Mouse (Mus musculus) embryonic fibroblast, embryonic 13.5 days (primary cell): ENCODE results near the gene Tcf7. TPM values are rescaled to one million over a fixed set of nuclear protein-coding genes. Genes with fewer than 3 reads are reported as not detected.

Experiments used
- H3K27ac ChIP-seq: 2 replicates; pipeline ENCODE4 v1.5.1; 2012; ENCODE audit warnings: low read length, control low read depth, inconsistent platforms; ENCODE audit not compliant: insufficient read depth
- H3K4me1 ChIP-seq: 2 replicates; pipeline ENCODE4 v1.6.1; 2011; ENCODE audit warnings: low read length; ENCODE audit not compliant: control insufficient read depth, insufficient read depth
- H3K4me3 ChIP-seq: 2 replicates; pipeline ENCODE4 v1.5.1; 2011; ENCODE audit warnings: mild to moderate bottlenecking, control low read depth, low read length; ENCODE audit not compliant: insufficient read depth
- CTCF ChIP-seq: IDR thresholded peaks from 2 replicates; pipeline ENCODE4 v1.5.1; 2011; ENCODE audit warnings: mild to moderate bottlenecking, control low read depth, low read length, moderate library complexity, borderline replicate concordance; ENCODE audit not compliant: insufficient read depth
- POLR2A ChIP-seq: IDR thresholded peaks from 2 replicates; pipeline ENCODE4 v1.6.1; 2011; ENCODE audit warnings: low read depth, mild to moderate bottlenecking, control low read depth, low read length, moderate library complexity
- polyA plus RNA-seq: library from polyadenylated mRNA; stranded (reverse); fragments of >200 nt; gene quantifications from 2 replicates; pipeline ENCODE4 v1.2.4, GENCODE M21; 2011; ENCODE audit warnings: low read depth; ENCODE audit not compliant: missing spikeins, insufficient read length

Gene Tcf7
- polyA plus RNA-seq, 1 experiment = 2.1 TPM

DNA sequence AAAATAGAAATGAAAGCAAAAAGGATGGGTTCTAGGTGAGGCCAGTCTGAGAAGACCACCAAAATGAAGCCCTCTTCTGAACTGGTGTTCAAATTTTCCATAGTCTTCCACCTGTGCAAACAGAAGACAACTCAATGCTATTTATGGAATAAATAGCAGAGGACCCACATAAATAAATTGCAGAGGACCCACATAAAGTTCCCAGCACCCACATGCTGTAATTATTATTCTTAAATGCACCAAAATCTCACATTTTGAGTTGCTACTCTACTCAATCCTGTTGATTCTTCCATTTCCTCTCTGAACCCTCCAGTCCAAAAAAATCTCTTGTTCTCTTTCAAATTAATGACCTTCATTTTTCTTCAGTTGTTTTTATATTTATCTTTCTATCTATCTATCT, 68.9 kb downstream of the Tcf7 start, which contains the start of gene Olfr1371:
Gene Olfr1371 (minus strand): TSS at position 101 of the 400 bp plus-strand sequence.
- TF ChIP-seq POLR2A = no peak
- no peak for TF ChIP-seq CTCF
- no peak within 1 kb of the TSS for H3K4me3 ChIP-seq
- H3K27ac ChIP-seq = no peak within 1 kb of the TSS
- H3K4me1 ChIP-seq = no peaks in the 10 kb centered on the region

Other genes with a start within 250 kb of the Tcf7 start
- gene Ppp2ca, start 184.3 kb downstream of the Tcf7 start, polyA plus RNA-seq = 77.9 and 82.4 TPM in 2 replicates
- gene Olfr1373, start 137.5 kb downstream of the Tcf7 start, polyA plus RNA-seq = not detected in 2 replicates
- gene Olfr1371, start 69.0 kb downstream of the Tcf7 start, polyA plus RNA-seq = not detected in 2 replicates
- 311 TPM in 2 replicates for gene Skp1a, start 51.0 kb downstream of the Tcf7 start, polyA plus RNA-seq
- gene Vdac1, start 77.8 kb upstream of the Tcf7 start, polyA plus RNA-seq = 251 and 268 TPM in 2 replicates
- gene 9530068E07Rik, start 113.4 kb upstream of the Tcf7 start, polyA plus RNA-seq = 269 and 273 TPM in 2 replicates